Mouse (Mus musculus) erythroblast, embryonic 14.5 days (primary cell): ENCODE data around the gene Stx11.

Experiments
- GATA1 ChIP-seq: IDR thresholded peaks from 2 replicates; pipeline ENCODE4 v1.6.1; 2012; ENCODE audit warnings: low read length, inconsistent platforms, mixed read lengths
- TAL1 ChIP-seq: IDR thresholded peaks from 3 replicates; pipeline ENCODE4 v1.6.1; 2012; ENCODE audit warnings: low read length, inconsistent platforms, mixed read lengths

- TF ChIP-seq GATA1: no peak
- no peak for TF ChIP-seq TAL1
These were observed 47.7 kb downstream of the Stx11 start for GRCm38 (mm10) chr10:12916376-12916775.
